Mouse (Mus musculus) stomach, postnatal 0 days (tissue): ENCODE data around the gene Atp6v1g1. TPM values are rescaled to one million over a fixed set of nuclear protein-coding genes. Genes with fewer than 3 reads are reported as not detected.

Source experiments
- ATAC-seq: fragments of 200-750 bp; cut with Nextera tagmentation; 2 replicates; pipeline ENCODE4 v1.8.0; 2017; ENCODE audit not compliant: low FRiP score, low TSS enrichment
- DNase-seq: peaks from one replicate; pipeline ENCODE4 v3.0.0-alpha.2; 2016; ENCODE audit warnings: low spot score
- H3K27ac ChIP-seq: fragments of 300-500 bp; sonication (generic); replicated peaks from 2 replicates; pipeline ENCODE4 v1.5.1; 2014; ENCODE audit warnings: mild to moderate bottlenecking, control low read depth
- H3K27me3 ChIP-seq: fragments of 300-500 bp; sonication (generic); 2 replicates; pipeline ENCODE4 v1.6.1; 2014; ENCODE audit warnings: low read length; ENCODE audit not compliant: control insufficient read depth, insufficient read depth
- H3K36me3 ChIP-seq: fragments of 300-500 bp; sonication (generic); 2 replicates; pipeline ENCODE4 v1.6.1; 2014; ENCODE audit warnings: low read length, mixed read lengths; ENCODE audit not compliant: control insufficient read depth, insufficient read depth
- H3K4me1 ChIP-seq: fragments of 300-500 bp; sonication (generic); replicated peaks from 2 replicates; pipeline ENCODE4 v1.6.1; 2014; ENCODE audit warnings: antibody characterized with exemption; ENCODE audit not compliant: control insufficient read depth, insufficient read depth
- H3K4me2 ChIP-seq: fragments of 300-500 bp; sonication (generic); replicated peaks from 2 replicates; pipeline ENCODE4 v1.6.1; 2014; ENCODE audit warnings: low read depth, mild to moderate bottlenecking, control low read depth, moderate library complexity
- H3K4me3 ChIP-seq: fragments of 300-500 bp; sonication (generic); 2 replicates; pipeline ENCODE4 v1.5.1; 2014; ENCODE audit warnings: low read depth, low read length, control low read depth
- H3K9ac ChIP-seq: fragments of 300-500 bp; sonication (generic); 2 replicates; pipeline ENCODE4 v1.6.1; 2014; ENCODE audit warnings: mild to moderate bottlenecking, low read length, control low read depth, mixed read lengths
- H3K9me3 ChIP-seq: fragments of 300-500 bp; sonication (generic); 2 replicates; pipeline ENCODE4 v1.6.1; 2016; ENCODE audit warnings: low read length; ENCODE audit not compliant: control insufficient read depth
- CTCF ChIP-seq: IDR thresholded peaks from 2 replicates; pipeline ENCODE4 v1.5.1; 2016; ENCODE audit warnings: antibody characterized with exemption, low read depth, mild to moderate bottlenecking, moderate library complexity
- EP300 ChIP-seq: optimal IDR thresholded peaks from 2 replicates; pipeline ENCODE3; 2016; ENCODE audit warnings: antibody characterized with exemption
- WGBS: fragments of 180-500 bp; shearing (Covaris S2); extraction: QIAGEN DNeasy Blood & Tissue Kit; methylation state at CpG from one replicate; pipeline ENCODE4 v1.1.7; 2014; 5-methylcytosine and 5-hydroxymethylcytosine counted together
- polyA plus RNA-seq: library from polyadenylated mRNA; unstranded; fragments of >200 nt; fragmentation: Nextera tagmentation; extraction: Ambion mirVana; gene quantifications from 2 replicates; pipeline ENCODE4 v1.2.1, GENCODE M21; 2015

Gene Atp6v1g1
- polyA plus RNA-seq, 1 experiment from 2014 or later = 234 TPM

- Histone ChIP-seq H3K4me3 (no peak overlapping the region), H3K27ac (no peak overlapping the region), H3K9me3 (no peaks in the 10 kb centered on the region), H3K9ac (no peak overlapping the region), H3K27me3 (no peaks in the 10 kb centered on the region), H3K4me1 (no peaks in the 10 kb centered on the region), H3K4me2 (no peak overlapping the region), H3K36me3 (no peaks in the 10 kb centered on the region)
- ATAC-seq (no peak), DNase-seq (no peak)
- TF ChIP-seq EP300 (no peak), CTCF (no peak)
- WGBS = 91% methylated on average over 5 of the region's 5 CpGs
Observed at GRCm38 (mm10) chr4:63572621-63573020, 28.0 kb downstream of the Atp6v1g1 start.

GRCm38 (mm10) chr4:63579649-63580048 is 35.1 kb downstream of the Atp6v1g1 start:
- Histone ChIP-seq H3K4me1 (no peaks in the 10 kb centered on the region), H3K4me3 (no peak overlapping the region), H3K27ac (no peak overlapping the region), H3K9me3 (no peaks in the 10 kb centered on the region), H3K4me2 (no peak overlapping the region), H3K27me3 (no peaks in the 10 kb centered on the region), H3K36me3 (no peaks in the 10 kb centered on the region), H3K9ac (no peak overlapping the region)
- no peak for DNase-seq
- 88% methylated on average over 14 of the region's 14 CpGs for WGBS
- TF ChIP-seq CTCF (no peak), EP300 (no peak)
- no peak for ATAC-seq

- ATAC-seq = no peak
- no peak for DNase-seq
- Histone ChIP-seq H3K27me3 (no peaks in the 10 kb centered on the region), H3K4me3 (no peak overlapping the region), H3K36me3 (no peaks in the 10 kb centered on the region), H3K4me2 (no peak overlapping the region), H3K4me1 (no peaks in the 10 kb centered on the region), H3K27ac (no peak overlapping the region), H3K9ac (no peak overlapping the region), H3K9me3 (no peaks in the 10 kb centered on the region)
- WGBS = 55% methylated on average over 6 of the region's 6 CpGs
- TF ChIP-seq EP300 (no peak), CTCF (no peak)
Observed at GRCm38 (mm10) chr4:63580078-63580477, 35.5 kb downstream of the Atp6v1g1 start.

GRCm38 (mm10) chr4:63582580-63582979 is 38.0 kb downstream of the Atp6v1g1 start:
- no peak for TF ChIP-seq CTCF
- no peak for TF ChIP-seq EP300
- no peak overlapping the region for H3K4me3 ChIP-seq
- no peak overlapping the region for H3K4me2 ChIP-seq
- ATAC-seq = no peak
- H3K36me3 ChIP-seq = no peaks in the 10 kb centered on the region
- no peaks in the 10 kb centered on the region for H3K27me3 ChIP-seq
- no peak overlapping the region for H3K9ac ChIP-seq
- no peak for DNase-seq
- H3K4me1 ChIP-seq = no peaks in the 10 kb centered on the region
- no peak overlapping the region for H3K27ac ChIP-seq
- H3K9me3 ChIP-seq = no peaks in the 10 kb centered on the region
- 80% methylated on average over 5 of the region's 5 CpGs for WGBS

GRCm38 (mm10) chr4:63585216-63585615 is 40.6 kb downstream of the Atp6v1g1 start:
- Histone ChIP-seq H3K27me3 (no peaks in the 10 kb centered on the region), H3K36me3 (no peaks in the 10 kb centered on the region), H3K4me3 (no peak overlapping the region), H3K9ac (no peak overlapping the region), H3K9me3 (no peaks in the 10 kb centered on the region), H3K27ac (no peak overlapping the region), H3K4me2 (no peak overlapping the region), H3K4me1 (no peaks in the 10 kb centered on the region)
- 88% methylated on average over 10 of the region's 10 CpGs for WGBS
- ATAC-seq (no peak), DNase-seq (no peak)
- TF ChIP-seq EP300 = no peak
- no peak for TF ChIP-seq CTCF

- no peak overlapping the region for H3K4me2 ChIP-seq
- H3K27ac ChIP-seq = no peak overlapping the region
- H3K27me3 ChIP-seq = no peaks in the 10 kb centered on the region
- TF ChIP-seq CTCF (no peak), EP300 (no peak)
- no peaks in the 10 kb centered on the region for H3K4me1 ChIP-seq
- 84% methylated on average over 2 of the region's 2 CpGs for WGBS
- no peak overlapping the region for H3K4me3 ChIP-seq
- no peaks in the 10 kb centered on the region for H3K36me3 ChIP-seq
- H3K9ac ChIP-seq = no peak overlapping the region
- DNase-seq (no peak), ATAC-seq (no peak)
- H3K9me3 ChIP-seq = no peaks in the 10 kb centered on the region
Observed at GRCm38 (mm10) chr4:63586240-63586639, 41.7 kb downstream of the Atp6v1g1 start.
